Mouse (Mus musculus): ENCODE measurements around the gene Mrps33.

- no peak for TF ChIP-seq MAFK (IDR thresholded peaks at IDR 0.05; ENCODE audit: insufficient read depth, low read depth, low read length)
- TF ChIP-seq ZNF384 (IDR thresholded peaks at IDR 0.05; ENCODE audit: low read depth, low read length) = no peak
- no peak for TF ChIP-seq HCFC1 (IDR thresholded peaks at IDR 0.05; ENCODE audit: borderline replicate concordance, insufficient read depth, low read length)
Measured at GRCm38 (mm10) chr6:39828736-39829135, 17.9 kb upstream of the Mrps33 start.

Data from ES-E14 (cell line).